Mouse (Mus musculus) mouse embryonic stem cell (cell line): Measurements from ENCODE around the gene Ptprf.

Source experiments
- in situ Hi-C, 2 experiments: fragments of 300-500 bp; cut with MboI; formaldehyde crosslinking; loops; 1 replicate in 1 of 2; 3 replicates in 1 of 2; pipeline ENCODE4 v1.14.3; 2019 to 2020; ENCODE audit warnings: low sequenced_read_pairs in 2 of 2, low pct_unique_long_range_greater_than_20kb in 1 of 2, mixed read lengths in 1 of 2; ENCODE audit not compliant: unreplicated experiment in 1 of 2

Ptprf gene

GRCm38 (mm10) chr4:118291231-118291630, at the start of gene Ptprf:
Ptprf (minus strand) TSS chr4:118291405.
- in situ Hi-C loops = loop anchor here (10.0 kb wide), 2 partner anchors 76 to 206 kb away; no protein-coding TSS in a partner anchor

DNA sequence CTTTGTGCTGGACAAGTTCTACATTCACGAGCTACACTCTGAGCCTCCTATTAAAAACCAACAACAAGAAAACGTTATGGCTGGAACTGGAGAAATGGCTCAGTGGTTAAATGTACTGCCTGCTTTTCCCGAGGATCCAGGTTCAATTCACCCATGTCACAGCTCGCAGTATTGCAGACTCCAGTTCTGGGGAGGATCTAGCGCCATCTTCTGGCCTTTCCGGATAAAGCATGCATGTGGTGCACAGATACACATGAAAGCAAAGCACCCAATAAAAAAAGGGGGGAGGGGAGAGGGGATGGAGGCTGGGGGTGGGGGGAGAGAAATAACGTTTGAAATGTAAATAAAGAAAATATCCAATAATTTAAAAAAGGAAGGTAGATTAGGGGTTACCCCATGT, 45.5 kb upstream of the Ptprf start:
- in situ Hi-C loops = loop anchor here in 1 of 2 experiments (25.0 kb wide), 1 partner anchor 624 kb away; the partner anchor contains the start of gene Gm12845

DNA sequence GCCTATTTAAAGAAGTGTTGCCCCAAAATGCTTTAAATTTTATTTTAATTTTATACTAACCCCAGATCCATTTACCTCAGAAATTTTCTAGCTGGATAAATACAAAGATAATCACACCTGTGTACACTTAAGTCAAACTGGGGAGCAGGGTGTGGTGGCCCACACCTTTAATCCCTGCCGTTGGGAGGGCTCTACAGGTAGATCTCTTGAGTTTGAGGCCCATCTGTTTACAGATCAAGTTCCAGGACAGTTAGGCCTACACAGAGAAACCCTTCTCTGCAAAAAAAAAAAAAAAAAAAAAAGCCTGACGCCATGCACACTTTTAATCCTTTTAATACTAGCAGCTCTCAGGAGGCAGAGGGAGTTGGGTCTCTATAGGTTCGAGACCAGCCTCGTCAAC, 44.8 kb upstream of the Ptprf start:
- in situ Hi-C loops = loop anchor here in 1 of 2 experiments (25.0 kb wide), 1 partner anchor 624 kb away; the partner anchor contains the start of gene Gm12845

- in situ Hi-C loops = loop anchor here in 1 of 2 experiments (25.0 kb wide), 1 partner anchor 619 kb away; the partner anchor contains the start of gene Gm12845
These were observed 40.6 kb upstream of the Ptprf start for GRCm38 (mm10) chr4:118331777-118332176.

GRCm38 (mm10) chr4:118326476-118326875, 35.3 kb upstream of the Ptprf start:
- in situ Hi-C loops = loop anchor here in 1 of 2 experiments (25.0 kb wide), 1 partner anchor 614 kb away; the partner anchor contains the start of gene Gm12845

- in situ Hi-C loops = no loop called here
These were observed 29.4 kb upstream of the Ptprf start for GRCm38 (mm10) chr4:118320636-118321035.

GRCm38 (mm10) chr4:118319706-118320344, 28.6 kb upstream of the Ptprf start:
- in situ Hi-C loops = no loop called here

GRCm38 (mm10) chr4:118316662-118317061, 25.5 kb upstream of the Ptprf start:
- in situ Hi-C loops = no loop called here

GRCm38 (mm10) chr4:118315286-118315685, 24.1 kb upstream of the Ptprf start:
- in situ Hi-C loops = no loop called here

DNA sequence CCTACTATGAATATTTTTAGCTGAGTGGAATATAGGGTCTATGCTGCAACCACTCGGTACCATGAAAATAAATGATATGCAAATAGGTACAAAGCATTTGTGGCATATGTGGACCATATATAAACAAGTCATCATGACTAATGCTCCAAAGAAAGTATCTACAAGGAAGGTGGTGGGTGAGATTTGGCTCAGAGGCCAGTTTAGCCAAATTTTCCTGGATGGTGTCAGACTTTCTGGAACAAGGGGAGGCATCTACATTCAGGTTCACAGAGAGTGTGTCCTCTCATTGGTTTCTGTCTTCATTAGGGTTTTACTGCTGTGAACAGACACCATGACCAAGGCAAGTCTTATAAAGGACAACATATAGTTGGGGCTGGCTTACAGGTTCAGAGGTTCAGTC, 19.3 kb upstream of the Ptprf start:
- in situ Hi-C loops = no loop called here

GRCm38 (mm10) chr4:118307533-118308263, 16.5 kb upstream of the Ptprf start:
- in situ Hi-C loops = no loop called here

DNA sequence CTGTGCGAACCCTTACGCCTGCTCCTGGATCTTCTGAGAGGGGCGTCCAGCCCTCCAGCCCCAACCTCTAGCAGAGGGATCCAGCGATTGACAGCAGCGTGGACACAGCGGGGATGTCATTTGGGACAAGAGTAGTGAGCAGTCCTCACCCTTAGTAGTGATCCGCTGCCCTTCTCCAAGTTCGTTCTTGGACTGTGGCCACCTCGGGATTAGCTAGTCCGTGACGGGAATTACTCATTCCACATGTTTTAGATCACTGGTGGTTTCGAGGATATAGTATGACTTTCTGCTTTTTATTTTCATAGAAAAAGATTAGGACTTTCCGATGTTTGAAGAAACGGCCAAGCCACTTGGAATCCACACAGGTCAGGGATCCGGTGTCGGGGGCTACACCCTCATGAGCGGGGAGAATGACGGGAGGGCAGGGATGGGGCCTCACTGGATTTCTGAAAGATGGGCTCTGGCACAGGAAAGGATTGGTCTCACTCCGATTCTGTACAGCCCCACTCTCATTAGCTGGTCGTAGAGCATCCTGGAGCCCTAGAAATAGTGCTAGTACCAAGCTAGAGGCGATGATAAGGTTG, 15.0 kb upstream of the Ptprf start:
- in situ Hi-C loops = no loop called here

- in situ Hi-C loops = no loop called here
These were observed 13.8 kb upstream of the Ptprf start for GRCm38 (mm10) chr4:118304984-118305383.

- in situ Hi-C loops = loop anchor here (10.0 kb wide), 2 partner anchors 83 to 213 kb away; no protein-coding TSS in a partner anchor
These were observed 6.6 kb upstream of the Ptprf start for GRCm38 (mm10) chr4:118297844-118298243.

GRCm38 (mm10) chr4:118295651-118296561, 4.7 kb upstream of the Ptprf start:
- in situ Hi-C loops = loop anchor here (10.0 kb wide), 2 partner anchors 81 to 211 kb away; no protein-coding TSS in a partner anchor

- in situ Hi-C loops = loop anchor here (10.0 kb wide), 2 partner anchors 80 to 210 kb away; no protein-coding TSS in a partner anchor
These were observed 3.6 kb upstream of the Ptprf start for GRCm38 (mm10) chr4:118294811-118295210.

DNA sequence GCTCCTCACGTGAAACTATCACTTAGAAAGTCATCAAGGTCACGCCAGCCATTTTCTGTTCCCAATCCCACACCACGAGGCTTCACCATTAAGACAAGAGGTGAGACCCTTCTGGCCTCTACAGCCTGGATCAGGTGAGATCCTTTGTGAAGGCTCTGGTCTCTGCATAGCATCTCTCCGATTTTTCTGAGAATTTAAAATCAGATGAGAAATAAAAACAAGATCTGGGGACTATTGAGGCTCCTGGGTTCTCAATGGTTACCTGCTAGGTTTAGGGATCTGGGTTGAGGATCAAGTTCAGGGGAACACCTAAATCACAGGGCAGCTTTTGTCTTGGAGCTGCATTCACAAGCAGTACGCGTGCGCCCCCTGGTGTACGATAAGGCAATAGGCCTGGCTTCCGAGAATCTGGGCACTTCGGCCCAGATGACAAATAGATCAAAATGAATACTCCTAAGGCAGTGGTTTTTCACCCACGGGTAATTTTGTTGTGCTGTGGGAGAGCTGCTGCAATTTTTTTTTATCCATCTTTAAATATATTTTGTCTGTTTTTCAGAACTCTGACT, 1.6 kb upstream of the Ptprf start:
- in situ Hi-C loops = loop anchor here (10.0 kb wide), 2 partner anchors 78 to 208 kb away; no protein-coding TSS in a partner anchor
